Mouse (Mus musculus) layer of hippocampus, adult 6 months (tissue): ENCODE data around the gene Dmrtb1. TPM values are rescaled to one million over a fixed set of nuclear protein-coding genes. Genes with fewer than 3 reads are reported as not detected.

Experiments
- long read RNA-seq, 2 experiments: library from polyadenylated mRNA; unstranded; transcript quantifications; one replicate each; pipeline ENCODE4 v2.0.0; 2019 to 2020
- microRNA-seq: library from miRNA; unstranded; fragments of <30 nt; microRNA quantifications from one replicate; pipeline ENCODE4 v1.2.0, GENCODE M21; 2020
- polyA plus RNA-seq: library from polyadenylated mRNA; unstranded; fragments of <200 nt; fragmentation: Nextera tagmentation; gene quantifications from 2 replicates; pipeline ENCODE4 v1.2.3, GENCODE M21; 2021

Gene Dmrtb1
- polyA plus RNA-seq, result 1.1 TPM in 2 replicates
- long read RNA-seq, experiment 1, partial matches to known transcripts, result 0 of 1 reads
- long read RNA-seq, experiment 1, other reads (novel, unspliced or antisense), result 0 of 1 reads
- long read RNA-seq, experiment 2, partial matches to known transcripts, result 0 of 3 reads
- long read RNA-seq, experiment 2, other reads (novel, unspliced or antisense), result 0 of 3 reads

DNA sequence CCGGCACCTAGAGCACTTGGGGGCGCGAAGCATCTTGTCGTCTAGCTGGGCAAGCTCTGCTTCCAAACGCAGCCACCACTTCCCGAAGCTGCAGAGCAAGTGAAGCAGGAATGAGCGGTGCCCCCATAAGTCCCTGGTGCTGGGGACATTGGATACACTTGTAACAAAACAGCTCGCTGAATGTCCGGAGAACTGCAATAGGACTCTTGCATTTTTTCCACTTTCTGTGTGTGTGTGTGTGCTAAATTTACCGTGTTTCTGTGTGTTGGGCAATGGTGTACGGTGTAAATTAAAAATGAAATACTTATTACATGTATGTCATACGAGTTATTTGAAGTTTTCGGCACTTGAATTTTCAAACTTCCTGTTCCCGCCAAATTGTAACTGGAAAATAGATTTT, at the start of gene Dmrtb1:
Dmrtb1 (minus strand) TSS at position 101 of the 400 bp plus-strand sequence.

Small RNA genes within 50 kb of the gene (microRNA-seq; reads per million reads assigned to microRNA genes)
- gene Gm25123, result not detected

Other genes starting within 250 kb of the Dmrtb1 start
- 0.19 and 0.25 TPM in 2 replicates for gene Glis1, start 249.6 kb downstream of the Dmrtb1 start, polyA plus RNA-seq
- 3.9 and 4.4 TPM in 2 replicates for gene Lrp8, start 118.0 kb upstream of the Dmrtb1 start, polyA plus RNA-seq
- 73.3 and 78.1 TPM in 2 replicates for gene Magoh, start 195.5 kb upstream of the Dmrtb1 start, polyA plus RNA-seq
- 87.1 and 87.2 TPM in 2 replicates for gene 0610037L13Rik, start 205.6 kb upstream of the Dmrtb1 start, polyA plus RNA-seq
- gene Cpt2, start 239.4 kb upstream of the Dmrtb1 start, polyA plus RNA-seq, result 12.4 and 15.8 TPM in 2 replicates